Mouse (Mus musculus): ENCODE results near the gene Rnh1.

- no peak for TF ChIP-seq CTCF (IDR thresholded peaks at IDR 0.05; ENCODE audit: control insufficient read depth, insufficient read depth, insufficient read length)
- no peak for TF ChIP-seq MYOG (IDR thresholded peaks at IDR 0.05; ENCODE audit: control insufficient read depth, extremely low read depth, insufficient read length)
- TF ChIP-seq MAX (IDR thresholded peaks at IDR 0.05), result no peak
- TF ChIP-seq CEBPB (IDR thresholded peaks at IDR 0.05; ENCODE audit: low read depth), result no peak
- TF ChIP-seq USF1 (IDR thresholded peaks at IDR 0.05; ENCODE audit: low read depth), result no peak
- no peak for TF ChIP-seq MYOD1 (IDR thresholded peaks at IDR 0.05; ENCODE audit: control insufficient read depth, insufficient read length, low read depth)
These were observed 2.8 kb downstream of the Rnh1 start for GRCm38 (mm10) chr7:141169866-141170265.

All from C2C12 (cell line).